Mouse (Mus musculus): Measurements from ENCODE around the gene Pfpl.

DNA sequence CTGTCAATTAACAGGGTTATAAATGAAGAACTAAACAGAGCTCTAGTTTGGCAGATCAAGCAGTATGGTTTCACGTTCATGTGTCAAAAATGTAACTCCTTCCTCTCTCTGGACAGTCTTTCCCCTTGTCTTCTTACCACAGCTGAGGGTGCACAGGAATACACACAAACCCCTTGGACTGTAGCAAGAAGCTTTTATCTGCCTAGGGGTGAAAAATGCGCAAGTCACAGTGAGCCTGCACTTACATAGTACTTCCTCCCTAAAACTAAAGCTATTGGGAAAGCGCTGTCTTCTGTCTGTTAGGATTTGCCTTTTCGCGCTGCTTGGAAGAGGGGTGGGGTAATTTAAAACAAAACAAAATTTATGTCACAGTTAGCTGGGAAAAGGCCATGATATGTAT is 36.4 kb downstream of the Pfpl start:
- TF ChIP-seq CTCF (IDR thresholded peaks at IDR 0.05; ENCODE audit: insufficient read depth, low read depth, low read length) (no peak), POLR2A (IDR thresholded peaks at IDR 0.05; ENCODE audit: insufficient read depth, low read depth, low read length) (no peak)

All from olfactory bulb, adult 2 months (tissue).